Mouse (Mus musculus) hindbrain, embryonic 13.5 days (tissue): ENCODE measurements at regions not wholly inside any gene's neighbourhood (a gene's known extent, or its start where the extent isn't known, plus 50 kb on each side); places are given as distances from the start of the nearest gene placed in this dataset.

Experiments used
- ATAC-seq: fragments of 200-750 bp; cut with Nextera tagmentation; 2 replicates; pipeline ENCODE4 v1.8.0; 2017; ENCODE audit warnings: moderate TSS enrichment; ENCODE audit not compliant: low FRiP score
- H3K27ac ChIP-seq: fragments of 300-500 bp; sonication (generic); 2 replicates; pipeline ENCODE4 v1.5.1; 2015; ENCODE audit warnings: inconsistent platforms, mild to moderate bottlenecking, moderate library complexity
- H3K27me3 ChIP-seq: fragments of 300-500 bp; sonication (generic); 2 replicates; pipeline ENCODE4 v1.6.1; 2015; ENCODE audit warnings: mild to moderate bottlenecking, inconsistent platforms
- H3K36me3 ChIP-seq: fragments of 300-500 bp; sonication (generic); 2 replicates; pipeline ENCODE4 v1.6.1; 2015; ENCODE audit warnings: mild to moderate bottlenecking, inconsistent platforms
- H3K4me1 ChIP-seq: fragments of 300-500 bp; sonication (generic); replicated peaks from 2 replicates; pipeline ENCODE4 v1.6.1; 2015; ENCODE audit warnings: inconsistent platforms
- H3K4me2 ChIP-seq: fragments of 300-500 bp; sonication (generic); 2 replicates; pipeline ENCODE4 v1.6.1; 2015; ENCODE audit warnings: inconsistent platforms, mild to moderate bottlenecking, moderate library complexity
- H3K4me3 ChIP-seq: fragments of 300-500 bp; sonication (generic); 2 replicates; pipeline ENCODE4 v1.5.1; 2015; ENCODE audit warnings: mild to moderate bottlenecking, inconsistent platforms
- H3K9ac ChIP-seq: fragments of 300-500 bp; sonication (generic); 2 replicates; pipeline ENCODE4 v1.6.1; 2015; ENCODE audit warnings: mild to moderate bottlenecking, inconsistent platforms
- H3K9me3 ChIP-seq: fragments of 300-500 bp; sonication (generic); 2 replicates; pipeline ENCODE4 v1.6.1; 2016; ENCODE audit warnings: inconsistent platforms
- WGBS: fragments of 180-500 bp; shearing (Covaris S2); methylation state at CpG from one replicate; pipeline ENCODE4 v1.1.7; 2015; 5-methylcytosine and 5-hydroxymethylcytosine counted together

- H3K27ac ChIP-seq = no peak overlapping the region
- peaks cover 37% of the 10 kb centered on the region for H3K27me3 ChIP-seq
- H3K4me3 ChIP-seq = no peak overlapping the region
- H3K9ac ChIP-seq = no peak overlapping the region
- 0 out of 2 replicates have a peak, but pooled peaks cover 5% of the 10 kb centered on the region for H3K4me1 ChIP-seq
- no peak overlapping the region for H3K4me2 ChIP-seq
- H3K36me3 ChIP-seq = no peaks in the 10 kb centered on the region
- 91% methylated on average over 5 of the region's 5 CpGs for WGBS
- no peak for ATAC-seq
- no peaks in the 10 kb centered on the region for H3K9me3 ChIP-seq
Measured at GRCm38 (mm10) chr13:51936441-51936840, 90.0 kb downstream of the Gadd45g start.

- no peak overlapping the region for H3K9ac ChIP-seq
- no peak for ATAC-seq
- H3K4me3 ChIP-seq = no peak overlapping the region
- peaks cover 29% of the 10 kb centered on the region for H3K27me3 ChIP-seq
- H3K4me2 ChIP-seq = no peak overlapping the region
- WGBS = 67% methylated on average over 7 of the region's 7 CpGs
- H3K4me1 ChIP-seq = 0 out of 2 replicates have a peak, but pooled peaks cover 5% of the 10 kb centered on the region
- H3K36me3 ChIP-seq = no peaks in the 10 kb centered on the region
- no peak overlapping the region for H3K27ac ChIP-seq
- no peaks in the 10 kb centered on the region for H3K9me3 ChIP-seq
Measured at GRCm38 (mm10) chr13:51937898-51938297, 91.4 kb downstream of the Gadd45g start.

GRCm38 (mm10) chr13:51939262-51939661, 92.8 kb downstream of the Gadd45g start:
- H3K4me2 ChIP-seq = no peak overlapping the region
- no peak overlapping the region for H3K9ac ChIP-seq
- H3K4me3 ChIP-seq = no peak overlapping the region
- 80% methylated on average over 4 of the region's 4 CpGs for WGBS
- H3K9me3 ChIP-seq = no peaks in the 10 kb centered on the region
- no peak overlapping the region for H3K27ac ChIP-seq
- 0 out of 2 replicates have a peak, but pooled peaks cover 5% of the 10 kb centered on the region for H3K4me1 ChIP-seq
- no peak for ATAC-seq
- no peaks in the 10 kb centered on the region for H3K36me3 ChIP-seq
- peaks cover 30% of the 10 kb centered on the region for H3K27me3 ChIP-seq

GRCm38 (mm10) chr13:51939715-51940114, 93.2 kb downstream of the Gadd45g start:
- no peak for ATAC-seq
- 0 out of 2 replicates have a peak, but pooled peaks cover 5% of the 10 kb centered on the region for H3K4me1 ChIP-seq
- no peak overlapping the region for H3K27ac ChIP-seq
- no peak overlapping the region for H3K9ac ChIP-seq
- peaks cover 30% of the 10 kb centered on the region for H3K27me3 ChIP-seq
- WGBS = 93% methylated on average over 6 of the region's 6 CpGs
- no peak overlapping the region for H3K4me2 ChIP-seq
- no peak overlapping the region for H3K4me3 ChIP-seq
- H3K9me3 ChIP-seq = no peaks in the 10 kb centered on the region
- H3K36me3 ChIP-seq = no peaks in the 10 kb centered on the region

GRCm38 (mm10) chr13:51946171-51946570, 99.7 kb downstream of the Gadd45g start:
- Histone ChIP-seq H3K4me2 (no peak overlapping the region), H3K4me3 (no peak overlapping the region), H3K9ac (no peak overlapping the region), H3K36me3 (no peaks in the 10 kb centered on the region), H3K27me3 (peaks cover 26% of the 10 kb centered on the region), H3K27ac (no peak overlapping the region), H3K4me1 (0 out of 2 replicates have a peak, but pooled peaks cover 3% of the 10 kb centered on the region), H3K9me3 (no peaks in the 10 kb centered on the region)
- ATAC-seq = no peak
- WGBS = 52% methylated on average over 3 of the region's 3 CpGs

- ATAC-seq = no peak
- no peak overlapping the region for H3K9ac ChIP-seq
- H3K4me1 ChIP-seq = 0 out of 2 replicates have a peak, but pooled peaks cover 6% of the 10 kb centered on the region
- H3K27ac ChIP-seq = no peak overlapping the region
- no peak overlapping the region for H3K4me2 ChIP-seq
- no peaks in the 10 kb centered on the region for H3K9me3 ChIP-seq
- WGBS = 78% methylated on average over 3 of the region's 3 CpGs
- peaks cover 18% of the 10 kb centered on the region for H3K27me3 ChIP-seq
- no peaks in the 10 kb centered on the region for H3K36me3 ChIP-seq
- no peak overlapping the region for H3K4me3 ChIP-seq
Measured at GRCm38 (mm10) chr13:51948896-51949295, 102.4 kb downstream of the Gadd45g start.

GRCm38 (mm10) chr13:51951506-51952038, 105.1 kb downstream of the Gadd45g start:
- Histone ChIP-seq H3K27me3 (peaks cover 12% of the 10 kb centered on the region; the same call in 1 of the 2 replicates), H3K36me3 (no peaks in the 10 kb centered on the region), H3K4me1 (0 out of 2 replicates have a peak, but pooled peaks cover 6% of the 10 kb centered on the region), H3K9ac (no peak overlapping the region), H3K4me3 (no peak overlapping the region), H3K27ac (no peak overlapping the region), H3K4me2 (no peak overlapping the region), H3K9me3 (no peaks in the 10 kb centered on the region)
- ATAC-seq = no peak
- 87% methylated on average over 7 of the region's 7 CpGs for WGBS

GRCm38 (mm10) chr13:51953084-51953483, 106.6 kb downstream of the Gadd45g start:
- H3K4me1 ChIP-seq = 0 out of 2 replicates have a peak, but pooled peaks cover 6% of the 10 kb centered on the region
- no peak overlapping the region for H3K4me3 ChIP-seq
- no peak for ATAC-seq
- H3K9me3 ChIP-seq = no peaks in the 10 kb centered on the region
- WGBS = 74% methylated on average over 4 of the region's 4 CpGs
- H3K36me3 ChIP-seq = no peaks in the 10 kb centered on the region
- no peak overlapping the region for H3K9ac ChIP-seq
- H3K27ac ChIP-seq = no peak overlapping the region
- no peak overlapping the region for H3K4me2 ChIP-seq
- H3K27me3 ChIP-seq = peaks cover 2% of the 10 kb centered on the region; the same call in 1 of the 2 replicates

- Histone ChIP-seq H3K36me3 (no peaks in the 10 kb centered on the region), H3K4me3 (no peak overlapping the region), H3K9ac (no peak overlapping the region), H3K4me2 (no peak overlapping the region), H3K4me1 (0 out of 2 replicates have a peak, but pooled peaks cover 6% of the 10 kb centered on the region), H3K27ac (no peak overlapping the region), H3K27me3 (0 out of 2 replicates have a peak, but pooled peaks cover 2% of the 10 kb centered on the region), H3K9me3 (no peaks in the 10 kb centered on the region)
- WGBS = 68% methylated on average over 8 of the region's 8 CpGs
- no peak for ATAC-seq
Measured at GRCm38 (mm10) chr13:51953569-51953968, 107.1 kb downstream of the Gadd45g start.

GRCm38 (mm10) chr13:51957101-51957500, 110.6 kb downstream of the Gadd45g start:
- Histone ChIP-seq H3K27me3 (no peaks in the 10 kb centered on the region), H3K36me3 (no peaks in the 10 kb centered on the region), H3K4me1 (peaks cover 3% of the 10 kb centered on the region; the same call in 1 of the 2 replicates), H3K4me2 (no peak overlapping the region), H3K9me3 (no peaks in the 10 kb centered on the region), H3K9ac (no peak overlapping the region), H3K4me3 (no peak overlapping the region), H3K27ac (no peak overlapping the region)
- ATAC-seq = no peak
- WGBS = 85% methylated on average over 8 of the region's 8 CpGs

GRCm38 (mm10) chr13:51959591-51959990, 113.1 kb downstream of the Gadd45g start:
- H3K9me3 ChIP-seq = no peaks in the 10 kb centered on the region
- no peaks in the 10 kb centered on the region for H3K36me3 ChIP-seq
- no peak overlapping the region for H3K27ac ChIP-seq
- H3K4me3 ChIP-seq = no peak overlapping the region
- H3K9ac ChIP-seq = no peak overlapping the region
- no peaks in the 10 kb centered on the region for H3K27me3 ChIP-seq
- peaks cover 14% of the 10 kb centered on the region for H3K4me1 ChIP-seq
- H3K4me2 ChIP-seq = no peak overlapping the region
- ATAC-seq = no peak
- whole genome bisulfite sequencing = 92% methylated on average over 8 of the region's 8 CpGs

GRCm38 (mm10) chr13:51960262-51960661, 113.8 kb downstream of the Gadd45g start:
- H3K4me2 ChIP-seq = no peak overlapping the region
- WGBS = 97% methylated on average over 4 of the region's 4 CpGs
- no peaks in the 10 kb centered on the region for H3K36me3 ChIP-seq
- no peak overlapping the region for H3K9ac ChIP-seq
- H3K27me3 ChIP-seq = no peaks in the 10 kb centered on the region
- no peak overlapping the region for H3K27ac ChIP-seq
- no peak overlapping the region for H3K4me3 ChIP-seq
- ATAC-seq = no peak
- H3K4me1 ChIP-seq = peaks cover 15% of the 10 kb centered on the region
- no peaks in the 10 kb centered on the region for H3K9me3 ChIP-seq

- no peak overlapping the region for H3K4me2 ChIP-seq
- no peak overlapping the region for H3K9ac ChIP-seq
- no peaks in the 10 kb centered on the region for H3K27me3 ChIP-seq
- no peak overlapping the region for H3K27ac ChIP-seq
- H3K4me3 ChIP-seq = no peak overlapping the region
- no peaks in the 10 kb centered on the region for H3K36me3 ChIP-seq
- no peaks in the 10 kb centered on the region for H3K9me3 ChIP-seq
- 73% methylated on average over 8 of the region's 8 CpGs for WGBS
- no peak for ATAC-seq
- peaks cover 15% of the 10 kb centered on the region for H3K4me1 ChIP-seq
Measured at GRCm38 (mm10) chr13:51962191-51962611, 115.7 kb downstream of the Gadd45g start.
